Mouse (Mus musculus) erythroblast, embryonic 14.5 days (primary cell): ENCODE measurements around the gene Cenpp. TPM values are rescaled to one million over a fixed set of nuclear protein-coding genes. Genes with fewer than 3 reads are reported as not detected.

ENCODE experiments used
- H3K27me3 ChIP-seq: 2 replicates; pipeline ENCODE4 v1.6.1; 2012; ENCODE audit warnings: inconsistent platforms; ENCODE audit not compliant: control insufficient read depth
- H3K36me3 ChIP-seq: 2 replicates; pipeline ENCODE4 v1.6.1; 2012; ENCODE audit warnings: mild to moderate bottlenecking, inconsistent platforms; ENCODE audit not compliant: control insufficient read depth
- H3K4me1 ChIP-seq: 2 replicates; pipeline ENCODE4 v1.6.1; 2012; ENCODE audit warnings: inconsistent platforms; ENCODE audit not compliant: control insufficient read depth
- H3K4me3 ChIP-seq: replicated peaks from 2 replicates; pipeline ENCODE3; 2012; ENCODE audit warnings: moderate library complexity, mild to moderate bottlenecking, inconsistent platforms
- H3K9me3 ChIP-seq: 2 replicates; pipeline ENCODE4 v1.6.1; 2012; ENCODE audit warnings: low read length, inconsistent platforms, mixed read lengths; ENCODE audit not compliant: control insufficient read depth
- GATA1 ChIP-seq: IDR thresholded peaks from 2 replicates; pipeline ENCODE4 v1.6.1; 2012; ENCODE audit warnings: low read length, inconsistent platforms, mixed read lengths
- TAL1 ChIP-seq: IDR thresholded peaks from 3 replicates; pipeline ENCODE4 v1.6.1; 2012; ENCODE audit warnings: low read length, inconsistent platforms, mixed read lengths
- polyA plus RNA-seq: library from polyadenylated mRNA; stranded (reverse); fragments of >175 nt; gene quantifications from 2 replicates; pipeline ENCODE4 v1.2.3, GENCODE M21; 2012

Cenpp gene
- polyA plus RNA-seq, 1 experiment, result 1.5 TPM

DNA sequence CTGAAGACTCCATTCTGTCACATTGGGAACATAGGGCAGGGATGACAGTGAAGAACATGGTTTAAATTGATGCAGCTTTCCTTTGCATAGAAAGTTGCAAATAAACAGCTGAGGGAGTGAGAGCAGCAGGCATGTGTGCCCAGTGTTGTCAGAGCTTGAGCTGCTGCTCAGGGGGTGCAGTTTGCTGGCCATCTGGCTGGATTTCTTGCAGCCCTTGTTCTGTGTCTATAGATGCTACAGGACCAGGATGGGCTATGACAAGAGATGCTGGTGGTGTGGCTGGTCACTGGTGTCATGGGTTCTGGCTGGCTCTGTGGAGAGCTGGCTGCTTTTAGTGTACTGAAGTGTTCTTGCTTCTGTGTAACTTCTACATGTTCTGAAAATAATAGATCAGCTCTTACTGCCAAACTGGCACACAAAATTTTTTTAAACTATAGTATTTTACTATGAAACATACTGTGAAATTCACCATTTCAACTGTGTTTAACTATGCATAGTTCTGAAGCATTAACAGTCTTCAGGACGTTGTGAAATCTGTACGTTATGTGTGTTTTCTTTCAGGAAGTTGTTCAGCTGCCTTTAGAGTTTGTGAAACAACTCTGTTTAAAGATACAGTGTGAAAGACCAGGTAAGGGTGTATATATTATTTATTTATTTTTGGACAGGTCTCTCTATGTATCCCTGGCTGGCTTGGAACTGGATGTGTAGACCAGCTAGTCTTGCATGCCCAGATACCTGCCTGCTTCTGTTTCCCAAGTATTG lies 219.1 kb downstream of the Cenpp start:
- H3K27me3 ChIP-seq, result no peaks in the 10 kb centered on the region
- peaks cover 64% of the 10 kb centered on the region for H3K36me3 ChIP-seq
- H3K9me3 ChIP-seq, result no peaks in the 10 kb centered on the region
- peaks cover under 1% of the 10 kb centered on the region; the same call in 1 of the 2 replicates for H3K4me1 ChIP-seq
- H3K4me3 ChIP-seq, result no peak overlapping the region
- TF ChIP-seq GATA1 (no peak), TAL1 (no peak)

DNA sequence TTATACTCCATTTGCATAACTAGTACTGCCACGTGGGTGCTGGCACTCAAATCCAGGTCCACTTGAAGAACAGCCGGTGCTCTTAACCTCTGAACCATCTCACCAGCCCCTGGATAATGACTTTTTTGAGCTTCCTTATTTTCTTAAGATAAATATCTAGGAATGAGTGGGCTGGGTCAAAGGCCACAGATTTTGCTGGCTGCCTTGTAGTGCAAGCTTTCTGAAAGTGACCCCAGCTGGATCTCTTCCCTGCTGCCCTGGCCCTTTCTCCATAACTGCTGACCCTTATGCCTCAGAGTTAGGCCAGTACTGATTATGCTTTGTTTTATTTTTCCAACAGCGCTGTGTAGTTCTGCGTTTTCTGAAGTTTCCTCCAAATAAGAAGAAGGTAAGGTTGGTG lies 222.1 kb downstream of the Cenpp start:
- Histone ChIP-seq H3K36me3 (peaks cover 47% of the 10 kb centered on the region), H3K9me3 (no peaks in the 10 kb centered on the region), H3K4me1 (peaks cover 11% of the 10 kb centered on the region), H3K27me3 (no peaks in the 10 kb centered on the region), H3K4me3 (no peak overlapping the region)
- no peak for TF ChIP-seq GATA1
- no peak for TF ChIP-seq TAL1

DNA sequence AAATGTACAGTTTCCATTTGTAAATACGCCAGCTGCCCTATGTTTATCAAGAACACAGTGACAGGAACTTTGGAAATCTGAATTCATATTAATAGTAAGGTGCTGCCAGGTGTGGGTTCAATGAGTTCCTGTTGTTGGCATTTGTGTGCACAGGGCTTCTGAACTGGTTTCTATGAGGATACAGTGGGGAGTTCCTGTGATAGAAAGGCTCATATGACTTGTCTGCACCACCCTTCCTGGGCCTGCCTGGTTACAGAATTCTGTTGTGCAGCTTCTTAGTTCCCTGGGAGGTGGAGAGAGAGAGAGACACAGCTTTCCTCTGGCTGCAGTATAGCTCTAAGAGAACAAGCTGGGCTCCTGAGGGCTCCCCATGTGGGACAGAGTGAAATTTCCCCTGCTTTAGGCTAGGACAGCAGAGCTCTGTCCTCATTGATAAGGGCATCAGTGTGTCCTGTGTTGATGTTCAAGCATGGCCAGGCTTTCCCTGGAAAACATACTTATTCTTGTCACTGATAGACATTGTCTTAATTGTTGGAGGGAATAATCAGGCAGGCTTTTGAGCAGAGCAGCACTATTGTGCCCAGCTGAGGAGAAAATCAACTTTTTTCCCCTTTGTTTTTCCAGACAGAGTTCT lies 224.4 kb downstream of the Cenpp start:
- H3K4me1 ChIP-seq, result peaks cover 11% of the 10 kb centered on the region
- H3K4me3 ChIP-seq, result no peak overlapping the region
- no peaks in the 10 kb centered on the region for H3K27me3 ChIP-seq
- H3K36me3 ChIP-seq, result peaks cover 28% of the 10 kb centered on the region
- TF ChIP-seq TAL1 (no peak), GATA1 (no peak)
- no peaks in the 10 kb centered on the region for H3K9me3 ChIP-seq

DNA sequence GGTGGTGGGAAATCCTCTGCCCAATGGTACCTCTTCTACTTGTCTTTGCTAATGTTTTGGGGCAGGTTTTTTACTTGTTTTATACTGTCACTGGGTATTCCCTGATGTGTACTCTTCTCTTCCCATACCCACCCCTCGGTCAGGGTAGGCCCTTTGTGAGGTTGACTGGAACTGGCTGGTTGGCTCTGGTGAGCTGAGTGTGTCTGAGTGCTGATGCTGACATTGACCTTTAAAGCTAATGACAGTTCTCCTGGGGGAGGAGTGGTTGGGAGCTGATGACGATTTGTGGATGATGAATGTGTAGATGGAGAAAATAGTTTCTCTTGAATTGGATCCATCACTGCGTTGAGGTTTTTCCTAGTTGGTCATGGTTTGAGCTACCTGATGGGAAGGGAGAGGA lies 225.8 kb downstream of the Cenpp start:
- Histone ChIP-seq H3K4me3 (no peak overlapping the region), H3K36me3 (peaks cover 18% of the 10 kb centered on the region), H3K4me1 (peaks cover 25% of the 10 kb centered on the region), H3K27me3 (no peaks in the 10 kb centered on the region), H3K9me3 (no peaks in the 10 kb centered on the region)
- TF ChIP-seq TAL1 (no peak), GATA1 (no peak)

DNA sequence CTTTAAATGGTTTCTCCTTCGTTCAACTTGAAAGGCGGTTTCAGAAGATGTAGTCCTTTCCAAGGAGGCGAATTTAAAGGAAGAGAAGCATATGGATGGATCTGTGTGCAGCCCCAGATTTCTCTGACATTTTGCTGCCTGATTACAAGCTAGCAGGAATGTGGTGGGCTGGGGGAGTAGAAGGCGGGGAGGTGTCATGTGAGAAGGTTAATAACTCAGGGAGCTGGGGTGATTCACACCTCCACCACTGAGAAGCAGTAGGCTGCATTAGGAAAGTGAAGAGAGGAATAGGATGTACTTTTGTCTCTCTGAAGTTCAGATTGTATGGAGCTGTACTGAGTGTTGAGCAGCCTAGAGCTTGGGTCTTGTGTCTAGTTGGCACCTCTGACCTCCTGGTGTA lies 230.6 kb downstream of the Cenpp start:
- peak overlapping the region; percentile 91 for H3K4me3 ChIP-seq
- peaks cover 7% of the 10 kb centered on the region; the same call in 1 of the 2 replicates for H3K27me3 ChIP-seq
- H3K36me3 ChIP-seq, result peaks cover 4% of the 10 kb centered on the region
- peaks cover 37% of the 10 kb centered on the region for H3K4me1 ChIP-seq
- TF ChIP-seq TAL1, result no peak
- no peaks in the 10 kb centered on the region for H3K9me3 ChIP-seq

DNA sequence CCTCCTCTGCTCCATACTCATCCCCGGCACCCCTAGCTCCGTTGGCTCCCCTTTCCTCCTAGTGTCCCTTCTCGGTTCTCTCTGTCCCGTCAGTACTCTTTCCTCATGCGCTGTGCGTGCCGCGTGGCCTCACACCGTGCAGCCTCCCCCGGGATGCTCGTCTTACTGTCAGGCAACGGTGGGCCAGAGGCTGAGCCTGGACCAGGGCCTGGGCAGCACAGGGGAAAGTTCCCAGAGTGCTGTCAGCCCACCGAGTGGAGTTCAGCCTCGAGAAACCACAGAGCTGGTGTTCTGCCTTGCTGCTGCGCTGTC lies 231.0 kb downstream of the Cenpp start:
- H3K9me3 ChIP-seq, result no peaks in the 10 kb centered on the region
- peaks cover 7% of the 10 kb centered on the region; the same call in 1 of the 2 replicates for H3K27me3 ChIP-seq
- H3K36me3 ChIP-seq, result peaks cover 4% of the 10 kb centered on the region
- no peak for TF ChIP-seq GATA1
- no peak for TF ChIP-seq TAL1
- H3K4me3 ChIP-seq, result peak overlapping the region; percentile 91
- peaks cover 36% of the 10 kb centered on the region for H3K4me1 ChIP-seq

DNA sequence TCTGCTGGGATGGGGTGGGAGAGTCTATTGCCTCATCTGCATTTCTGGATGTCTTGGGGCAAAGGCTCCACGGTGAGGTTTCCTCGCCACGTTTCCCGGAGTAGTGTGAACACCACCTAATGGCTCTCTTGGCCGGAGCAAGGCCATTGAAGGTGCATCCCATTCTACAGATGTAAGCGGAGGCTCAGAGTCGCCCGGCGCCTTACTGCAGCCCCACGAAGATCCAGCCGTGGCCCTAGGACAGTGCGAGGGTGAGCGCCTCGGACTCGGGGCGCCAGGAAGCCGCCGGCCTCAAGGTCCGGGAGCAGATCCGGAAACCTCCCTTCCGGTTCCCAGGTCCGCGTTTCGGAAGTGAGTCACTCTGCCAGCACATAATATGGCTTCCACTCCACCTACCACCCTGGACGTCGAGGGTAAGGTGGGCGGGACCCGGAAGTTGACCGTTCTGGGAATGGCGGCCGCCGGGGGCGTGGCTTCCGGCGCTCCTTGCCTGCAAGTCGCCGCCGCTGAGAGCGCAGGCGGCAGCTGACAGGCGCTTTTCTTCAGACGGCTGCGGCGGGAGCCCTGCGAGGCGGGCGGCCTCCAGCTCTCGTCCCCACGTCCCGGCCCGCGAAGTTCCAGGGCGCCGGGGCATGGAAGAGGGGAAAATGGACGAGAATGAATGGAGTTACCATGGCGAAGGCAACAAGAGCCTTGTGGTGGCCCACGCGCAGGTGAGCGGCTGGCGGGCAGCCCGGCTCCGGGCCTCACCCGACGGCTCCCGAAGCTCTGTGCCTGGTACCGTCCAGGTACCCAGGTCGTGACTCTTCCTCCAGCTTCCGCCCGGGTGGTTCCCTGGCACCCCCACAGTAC lies 231.6 kb downstream of the Cenpp start, which contains the start of gene Ippk:
Gene Ippk (plus strand): TSS at position 496 of the 852 bp plus-strand sequence.
- peaks cover 32% of the 10 kb centered on the region for H3K4me1 ChIP-seq
- H3K27me3 ChIP-seq, result peaks cover 7% of the 10 kb centered on the region; the same call in 1 of the 2 replicates
- no peaks in the 10 kb centered on the region for H3K9me3 ChIP-seq
- TF ChIP-seq GATA1 (no peak), TAL1 (no peak)
- H3K4me3 ChIP-seq, result peak within 1 kb of the TSS; percentile 91
- peaks cover 4% of the 10 kb centered on the region for H3K36me3 ChIP-seq

Other genes starting within 250 kb of the Cenpp start
- 0.01 and 0.08 TPM in 2 replicates for gene Ippk, start 231.5 kb downstream of the Cenpp start, polyA plus RNA-seq
- gene Tes3-ps, start 159.5 kb downstream of the Cenpp start, polyA plus RNA-seq, result 0.02 TPM in 2 replicates
- gene Ecm2, start 148.0 kb downstream of the Cenpp start, polyA plus RNA-seq, result not detected in 2 replicates
- not detected in 2 replicates for gene Aspn, start 108.3 kb downstream of the Cenpp start, polyA plus RNA-seq
- gene Omd, start 70.3 kb downstream of the Cenpp start, polyA plus RNA-seq, result not detected in 2 replicates
- not detected in 2 replicates for gene Ogn, start 44.7 kb downstream of the Cenpp start, polyA plus RNA-seq
- gene Nol8, start 293 bp upstream of the Cenpp start, polyA plus RNA-seq, result 0.09 TPM in 2 replicates
- 1.2 and 2.1 TPM in 2 replicates for gene Iars, start 29.3 kb upstream of the Cenpp start, polyA plus RNA-seq
- not detected in 2 replicates for gene Gm30302, start 146.2 kb upstream of the Cenpp start, polyA plus RNA-seq